Mouse (Mus musculus) left cerebral cortex, adult 8-10 months (tissue): ENCODE data around the gene Spink4. TPM values are rescaled to one million over a fixed set of nuclear protein-coding genes. Genes with fewer than 3 reads are reported as not detected.
"Not testable (repeated sequence)": the region's sequence is repeated elsewhere in the genome, so short reads cannot be mapped to it uniquely, and the experiment has no call there.

Source experiments
- DNase-seq, 2 experiments: peaks; one replicate each; pipeline ENCODE4 v3.0.0; 2022; ENCODE audit warnings: low spot score in 2 of 2
- total RNA-seq, 4 experiments: library from RNA; stranded (reverse); gene quantifications; 2 replicates each; pipeline ENCODE4 v1.2.4; 2022

Spink4 gene
- total RNA-seq, 4 experiments from 2014 or later: not detected

GRCm38 (mm10) chr4:40900612-40901011 lies 19.2 kb upstream of the Spink4 start:
- no peak for DNase-seq

GRCm38 (mm10) chr4:40906298-40906697 lies 13.6 kb upstream of the Spink4 start:
- DNase-seq: no peak

- no peak for DNase-seq
Observed at GRCm38 (mm10) chr4:40908261-40908969, 11.4 kb upstream of the Spink4 start.

GRCm38 (mm10) chr4:40914287-40914867 lies 5.5 kb upstream of the Spink4 start:
- no peak for DNase-seq

- no peak for DNase-seq
Observed at GRCm38 (mm10) chr4:40915947-40916346, 3.9 kb upstream of the Spink4 start.

GRCm38 (mm10) chr4:40916592-40917155 lies 3.2 kb upstream of the Spink4 start:
- DNase-seq: no peak

GRCm38 (mm10) chr4:40920576-40920975 lies 724 bp downstream of the Spink4 start:
- peak in 1 of 2 experiments; percentile 52 for DNase-seq

GRCm38 (mm10) chr4:40921288-40921687 lies 1.4 kb downstream of the Spink4 start:
- DNase-seq: no peak

- DNase-seq: no peak
Observed at GRCm38 (mm10) chr4:40923087-40923651, 3.3 kb downstream of the Spink4 start.

GRCm38 (mm10) chr4:40925568-40925967 lies 5.7 kb downstream of the Spink4 start:
- DNase-seq: no peak

GRCm38 (mm10) chr4:40929046-40929445 lies 9.2 kb downstream of the Spink4 start:
- no peak for DNase-seq

- no peak for DNase-seq
Observed at GRCm38 (mm10) chr4:40933694-40934093, 13.8 kb downstream of the Spink4 start.

GRCm38 (mm10) chr4:40934369-40934768 lies 14.5 kb downstream of the Spink4 start:
- not testable (repeated sequence) for DNase-seq

- peak in 1 of 2 experiments; percentile 58 for DNase-seq
Observed at GRCm38 (mm10) chr4:40936175-40936839, 16.5 kb downstream of the Spink4 start.

- DNase-seq: no peak
Observed at GRCm38 (mm10) chr4:40938793-40939192, 18.9 kb downstream of the Spink4 start.

- no peak for DNase-seq
Observed at GRCm38 (mm10) chr4:40943651-40944050, 23.8 kb downstream of the Spink4 start.

GRCm38 (mm10) chr4:40946516-40947121 lies 26.8 kb downstream of the Spink4 start:
- no peak for DNase-seq

GRCm38 (mm10) chr4:40947565-40948159 lies 27.8 kb downstream of the Spink4 start:
- no peak for DNase-seq

GRCm38 (mm10) chr4:40948160-40948708 lies 28.4 kb downstream of the Spink4 start, which contains the start of the genes Bag1 and Chmp5:
Gene Bag1 (minus strand): TSS chr4:40948294.
Gene Chmp5 (plus strand): TSS chr4:40948407.
- DNase-seq: peak; percentile 91 to 97

GRCm38 (mm10) chr4:40953521-40953920 lies 33.7 kb downstream of the Spink4 start:
- DNase-seq: no peak

GRCm38 (mm10) chr4:40955942-40956341 lies 36.1 kb downstream of the Spink4 start:
- DNase-seq: no peak
